25 mouse cellular contexts compared by ENCODE assay signal in genomic region chr3:109117136-109117535, GRCm38 (mm10). TPM values are rescaled to one million over a fixed set of nuclear protein-coding genes. Genes with fewer than 3 reads are reported as not detected.
DNase-seq lines count a peak whose midpoint lies in the region; ATAC-seq and TF ChIP-seq lines count a peak whose summit lies in the region.
"Had no signal": no experiment of that assay in that cellular context is flagged by ENCODE, and none has a peak within 500 bp of the region (broad histone marks: within the 10 kb centered on the region; RNA-seq: fewer than 3 reads in every experiment).

No protein-coding gene starts in this region.

- H3K27me3 ChIP-seq in intestine, postnatal 0 days (replicated peaks; ENCODE audit: control insufficient read depth, insufficient read depth, low read length), result no peaks in the 10 kb centered on the region
- H3K27me3 ChIP-seq in hindbrain, embryonic 14.5 days (ENCODE audit: control insufficient read depth, insufficient read depth, low read length), result no peaks in the 10 kb centered on the region
- H3K27me3 ChIP-seq: embryonic facial prominence, embryonic 12.5 days; forebrain, embryonic 15.5 days; heart, embryonic 15.5 days; hindbrain, embryonic 15.5 days had no signal

- H3K4me1 ChIP-seq in intestine, postnatal 0 days (replicated peaks; ENCODE audit: control insufficient read depth, insufficient read depth, low read length), result 0 out of 2 replicates have a peak, but pooled peaks cover 3% of the 10 kb centered on the region
- H3K4me1 ChIP-seq in hindbrain, embryonic 14.5 days (replicated peaks; ENCODE audit: control insufficient read depth, insufficient read depth, low read length), result peaks cover 4% of the 10 kb centered on the region; the same call in 1 of the 2 replicates
- H3K4me1 ChIP-seq: embryonic facial prominence, embryonic 12.5 days; forebrain, embryonic 15.5 days had no signal

- H3K4me3 ChIP-seq in intestine, postnatal 0 days (ENCODE audit: low read depth, low read length), result no peak overlapping the region
- no peak overlapping the region for H3K4me3 ChIP-seq in hindbrain, embryonic 14.5 days (replicated peaks; ENCODE audit: low read length)
- H3K4me3 ChIP-seq: embryonic facial prominence, embryonic 12.5 days; forebrain, embryonic 15.5 days; heart, embryonic 15.5 days; hindbrain, embryonic 15.5 days had no signal

- H3K27ac ChIP-seq in intestine, postnatal 0 days (ENCODE audit: low read depth, low read length), result no peak overlapping the region
- no peak overlapping the region for H3K27ac ChIP-seq in hindbrain, embryonic 14.5 days
- H3K27ac ChIP-seq: embryonic facial prominence, embryonic 12.5 days; forebrain, embryonic 15.5 days; heart, embryonic 15.5 days; hindbrain, embryonic 15.5 days had no signal

- intact Hi-C loops in left cerebral cortex, postnatal 25 days (cut with DNase I), result no loop called here

- no peak overlapping the region for H3K9ac ChIP-seq in intestine, postnatal 0 days (ENCODE audit: low read depth, low read length)
- H3K9ac ChIP-seq in hindbrain, embryonic 14.5 days, result no peak overlapping the region
- H3K9ac ChIP-seq: embryonic facial prominence, embryonic 12.5 days; forebrain, embryonic 15.5 days; heart, embryonic 15.5 days; hindbrain, embryonic 15.5 days had no signal

- 0 out of 2 replicates have a peak, but pooled peaks have one; percentile 36 for ATAC-seq in intestine, postnatal 0 days
- ATAC-seq in hindbrain, embryonic 14.5 days (ENCODE audit: low FRiP score), result no peak
- ATAC-seq: forebrain, embryonic 15.5 days had no signal

- H3K9me3 ChIP-seq in intestine, postnatal 0 days (ENCODE audit: control insufficient read depth), result peaks cover 5% of the 10 kb centered on the region; the same call in 1 of the 2 replicates
- 0 out of 2 replicates have a peak, but pooled peaks cover 3% of the 10 kb centered on the region for H3K9me3 ChIP-seq in hindbrain, embryonic 14.5 days (ENCODE audit: control insufficient read depth, low read length)
- H3K9me3 ChIP-seq: embryonic facial prominence, embryonic 12.5 days; forebrain, embryonic 15.5 days; heart, embryonic 15.5 days; hindbrain, embryonic 15.5 days had no signal

- H3K4me2 ChIP-seq in intestine, postnatal 0 days (replicated peaks; ENCODE audit: low read depth), result no peak overlapping the region
- no peak overlapping the region for H3K4me2 ChIP-seq in hindbrain, embryonic 14.5 days (replicated peaks)
- H3K4me2 ChIP-seq: embryonic facial prominence, embryonic 12.5 days; forebrain, embryonic 15.5 days; heart, embryonic 11.5 days; heart, embryonic 15.5 days; hindbrain, embryonic 15.5 days had no signal

- peak; percentile 48 for DNase-seq in heart, adult 11 months
- DNase-seq in heart, adult 8-10 months (ENCODE audit: low spot score), result no peak
- DNase-seq in 416B (ENCODE audit: low read depth), result peak; percentile 20
- DNase-seq in NIH3T3 (ENCODE audit: low read depth), result peak; percentile 24
- DNase-seq in hindbrain, embryonic 14.5 days (ENCODE audit: low spot score), result no peak
- no peak for DNase-seq in left cerebral cortex, postnatal 25 days (ENCODE audit: low spot score in 2 of 2)
- DNase-seq in kidney, adult 8-10 months, result no peak
- DNase-seq: cerebellum, adult 11-12 months; cerebellum, adult 9-10 months; cerebellum, postnatal 25 days; gastrocnemius, postnatal 36 days; heart, adult 18-20 months; heart, postnatal 14 days had no signal

- H3K36me3 ChIP-seq in intestine, postnatal 0 days (ENCODE audit: control insufficient read depth, insufficient read depth), result no peaks in the 10 kb centered on the region
- no peaks in the 10 kb centered on the region for H3K36me3 ChIP-seq in hindbrain, embryonic 14.5 days (replicated peaks; ENCODE audit: control insufficient read depth, insufficient read depth)
- H3K36me3 ChIP-seq: embryonic facial prominence, embryonic 12.5 days; forebrain, embryonic 15.5 days; heart, embryonic 15.5 days; hindbrain, embryonic 15.5 days had no signal

- TF ChIP-seq CTCF in intestine, postnatal 0 days (IDR thresholded peaks at IDR 0.05; ENCODE audit: low read depth), result no peak

RNA-seq across cellular contexts. Expression of gene Slc25a24, which starts 5.8 kb away (rescaled TPM):
- total RNA-seq in heart, adult 8-10 months (2022), result 1 to 10 TPM; 3.9 to 5.5 (median 4.6) TPM
- polyA plus RNA-seq in intestine, postnatal 0 days (2015; fragmentation: Nextera tagmentation; extraction: Ambion mirVana), result 18.7 and 20.9 TPM in 2 replicates
- 5.1 and 5.8 TPM in 2 replicates for polyA plus RNA-seq in hindbrain, embryonic 14.5 days (2014; fragmentation: Nextera tagmentation; extraction: Ambion mirVana)
- 1 to 10 TPM; 3.2 to 3.5 TPM for total RNA-seq in left cerebral cortex, postnatal 25 days (2021)

RNA-seq across cellular contexts. Expression of gene Slc25a54, which starts 36.9 kb away (rescaled TPM):
- not detected for total RNA-seq in heart, adult 8-10 months (2022)
- not detected in 2 replicates for polyA plus RNA-seq in intestine, postnatal 0 days (2015; fragmentation: Nextera tagmentation; extraction: Ambion mirVana)
- polyA plus RNA-seq in hindbrain, embryonic 14.5 days (2014; fragmentation: Nextera tagmentation; extraction: Ambion mirVana), result not detected in 2 replicates
- total RNA-seq in left cerebral cortex, postnatal 25 days (2021), result not detected
- total RNA-seq: adrenal gland, postnatal 4 days; gastrocnemius, adult 8-10 months; gastrocnemius, postnatal 36 days; heart, adult 18-20 months; heart, postnatal 14 days; hematopoietic stem cell, adult 5-6 weeks had no signal
- polyA plus RNA-seq: C2C12; cortical plate, adult 2 months; embryonic facial prominence, embryonic 12.5 days; forebrain, embryonic 11.5 days; forebrain, embryonic 15.5 days; heart, embryonic 11.5 days; heart, embryonic 15.5 days; hindbrain, embryonic 15.5 days had no signal

Comparison
In these comparisons a context has a peak if more than half of its experiments do, and no peak if none do; other contexts are left out.
1. DNase-seq: peak in heart, adult 11 months (single experiment), 416B (single experiment) and NIH3T3 (single experiment); none in heart, adult 8-10 months (single experiment), hindbrain, embryonic 14.5 days (single experiment), left cerebral cortex, postnatal 25 days (0 of 2) and kidney, adult 8-10 months (0 of 2).